Comparison of ENCODE assay signal across 11 mouse cellular contexts in genomic region chr11:120500357-120500756, GRCm38 (mm10). TPM values are rescaled to one million over a fixed set of nuclear protein-coding genes. Genes with fewer than 3 reads are reported as not detected.
DNase-seq lines count a peak whose midpoint lies in the region; ATAC-seq lines count a peak whose summit lies in the region.
"Had no signal": no experiment of that assay in that cellular context is flagged by ENCODE, and none has a peak within 500 bp of the region (broad histone marks: within the 10 kb centered on the region; RNA-seq: fewer than 3 reads in every experiment).

No protein-coding gene starts in this region.

- H3K4me3 ChIP-seq in intestine, embryonic 14.5 days (ENCODE audit: low read depth, low read length) = no peak overlapping the region
- H3K4me3 ChIP-seq: embryonic facial prominence, embryonic 12.5 days; neural tube, embryonic 15.5 days had no signal

- peak; percentile 65 for ATAC-seq in intestine, embryonic 14.5 days (replicated peaks; ENCODE audit: low FRiP score, low TSS enrichment, low read depth)

- peaks cover 22% of the 10 kb centered on the region for H3K36me3 ChIP-seq in intestine, embryonic 14.5 days (ENCODE audit: control insufficient read depth, insufficient read depth, low read length)

- H3K4me2 ChIP-seq in intestine, embryonic 14.5 days (ENCODE audit: low read length) = no peak overlapping the region
- H3K4me2 ChIP-seq: embryonic facial prominence, embryonic 12.5 days; neural tube, embryonic 15.5 days had no signal

- WGBS in intestine, embryonic 14.5 days = 17% methylated on average over 3 of the region's 3 CpGs

- peak; percentile 22 to 49 for DNase-seq in adrenal gland, postnatal 36 days
- no peak for DNase-seq in adrenal gland, postnatal 25 days
- peak; percentile 74 for DNase-seq in intestine, embryonic 14.5 days (ENCODE audit: low spot score)
- DNase-seq in kidney, postnatal 36 days = peak; percentile 94 to 95
- DNase-seq in lung, postnatal 4 days = peak; percentile 69 to 83
- no peak for DNase-seq in thymus, postnatal 10 days (ENCODE audit: low spot score in 2 of 2)
- DNase-seq in spleen, adult 18-20 months = no peak
- DNase-seq in thymus, postnatal 4 days = no peak
- DNase-seq: heart, postnatal 36 days had no signal

- no peaks in the 10 kb centered on the region for H3K27me3 ChIP-seq in intestine, embryonic 14.5 days (replicated peaks; ENCODE audit: control insufficient read depth, insufficient read depth, low read length)
- H3K27me3 ChIP-seq: embryonic facial prominence, embryonic 12.5 days; neural tube, embryonic 15.5 days had no signal

- H3K27ac ChIP-seq in intestine, embryonic 14.5 days (ENCODE audit: low read depth) = no peak overlapping the region
- H3K27ac ChIP-seq: embryonic facial prominence, embryonic 12.5 days; neural tube, embryonic 15.5 days had no signal

- H3K9me3 ChIP-seq in intestine, embryonic 14.5 days (ENCODE audit: control insufficient read depth, low read length) = no peaks in the 10 kb centered on the region
- H3K9me3 ChIP-seq: embryonic facial prominence, embryonic 12.5 days; neural tube, embryonic 15.5 days had no signal

- H3K9ac ChIP-seq in intestine, embryonic 14.5 days (ENCODE audit: low read length) = no peak overlapping the region
- H3K9ac ChIP-seq: embryonic facial prominence, embryonic 12.5 days; neural tube, embryonic 15.5 days had no signal

- 0 out of 2 replicates have a peak, but pooled peaks cover 3% of the 10 kb centered on the region for H3K4me1 ChIP-seq in intestine, embryonic 14.5 days (replicated peaks; ENCODE audit: control insufficient read depth, insufficient read depth, low read length)
- H3K4me1 ChIP-seq: embryonic facial prominence, embryonic 12.5 days; neural tube, embryonic 15.5 days had no signal

RNA-seq across cellular contexts. Expression of gene Slc25a10, which starts 8.7 kb away (rescaled TPM):
- total RNA-seq in adrenal gland, postnatal 36 days (2021) = 100 to 1,000 TPM; 105 to 115 TPM
- total RNA-seq in adrenal gland, postnatal 25 days (2021) = 102 and 151 TPM in 2 replicates
- polyA plus RNA-seq in intestine, embryonic 14.5 days (2014; fragmentation: Nextera tagmentation; extraction: Ambion mirVana) = 74.6 and 83.1 TPM in 2 replicates

RNA-seq across cellular contexts. Expression of gene Mrpl12, which starts 15.9 kb away (rescaled TPM):
- 100 to 1,000 TPM; 110 to 111 TPM for total RNA-seq in adrenal gland, postnatal 36 days (2021)
- 96.3 and 104 TPM in 2 replicates for total RNA-seq in adrenal gland, postnatal 25 days (2021)
- polyA plus RNA-seq in intestine, embryonic 14.5 days (2014; fragmentation: Nextera tagmentation; extraction: Ambion mirVana) = 218 and 226 TPM in 2 replicates

RNA-seq across cellular contexts. Expression of gene Gcgr, which starts 30.1 kb away (rescaled TPM):
- total RNA-seq in adrenal gland, postnatal 36 days (2021) = 1 to 10 TPM in 1 of 2 experiments, under 1 TPM in 1; 0.86 to 1.9 TPM
- 1.0 and 3.5 TPM in 2 replicates for total RNA-seq in adrenal gland, postnatal 25 days (2021)
- polyA plus RNA-seq in intestine, embryonic 14.5 days (2014; fragmentation: Nextera tagmentation; extraction: Ambion mirVana) = 0.42 and 0.50 TPM in 2 replicates

RNA-seq across cellular contexts. Expression of gene Arl16, which starts 33.0 kb away (rescaled TPM):
- 10 to 100 TPM; 18.4 to 22.3 TPM for total RNA-seq in adrenal gland, postnatal 36 days (2021)
- total RNA-seq in adrenal gland, postnatal 25 days (2021) = 22.6 and 22.8 TPM in 2 replicates
- polyA plus RNA-seq in intestine, embryonic 14.5 days (2014; fragmentation: Nextera tagmentation; extraction: Ambion mirVana) = 46.0 and 46.8 TPM in 2 replicates

RNA-seq across cellular contexts. Expression of gene Ccdc137, which starts 42.4 kb away (rescaled TPM):
- 10 to 100 TPM; 24.7 to 33.3 TPM for total RNA-seq in adrenal gland, postnatal 36 days (2021)
- total RNA-seq in adrenal gland, postnatal 25 days (2021) = 24.2 and 27.6 TPM in 2 replicates
- 30.5 and 31.2 TPM in 2 replicates for polyA plus RNA-seq in intestine, embryonic 14.5 days (2014; fragmentation: Nextera tagmentation; extraction: Ambion mirVana)

Comparison
In these comparisons a context has a peak if more than half of its experiments do, and no peak if none do; other contexts are left out.
1. DNase-seq: peak in adrenal gland, postnatal 36 days (2 of 2), intestine, embryonic 14.5 days (single experiment), kidney, postnatal 36 days (2 of 2) and lung, postnatal 4 days (2 of 2); none in adrenal gland, postnatal 25 days (single experiment), thymus, postnatal 10 days (0 of 2), spleen, adult 18-20 months (0 of 2) and thymus, postnatal 4 days (single experiment).